Mouse (Mus musculus) adipose tissue, adult 10 weeks (tissue): ENCODE data around the gene Map3k4. TPM values are rescaled to one million over a fixed set of nuclear protein-coding genes. Genes with fewer than 3 reads are reported as not detected.

Experiments used
- polyA plus RNA-seq: library from polyadenylated mRNA; stranded (reverse); fragments of 350-450 nt; fragmentation: Illumina TruSeq; extraction: RNeasy Lipid Tissue Mini Kit (QIAGEN cat#74804); gene quantifications from one replicate; pipeline ENCODE4 v1.2.3, GENCODE M21; 2014; ENCODE audit warnings: low read depth, low replicate concordance

Map3k4 gene
- polyA plus RNA-seq, result 15.3 TPM

DNA sequence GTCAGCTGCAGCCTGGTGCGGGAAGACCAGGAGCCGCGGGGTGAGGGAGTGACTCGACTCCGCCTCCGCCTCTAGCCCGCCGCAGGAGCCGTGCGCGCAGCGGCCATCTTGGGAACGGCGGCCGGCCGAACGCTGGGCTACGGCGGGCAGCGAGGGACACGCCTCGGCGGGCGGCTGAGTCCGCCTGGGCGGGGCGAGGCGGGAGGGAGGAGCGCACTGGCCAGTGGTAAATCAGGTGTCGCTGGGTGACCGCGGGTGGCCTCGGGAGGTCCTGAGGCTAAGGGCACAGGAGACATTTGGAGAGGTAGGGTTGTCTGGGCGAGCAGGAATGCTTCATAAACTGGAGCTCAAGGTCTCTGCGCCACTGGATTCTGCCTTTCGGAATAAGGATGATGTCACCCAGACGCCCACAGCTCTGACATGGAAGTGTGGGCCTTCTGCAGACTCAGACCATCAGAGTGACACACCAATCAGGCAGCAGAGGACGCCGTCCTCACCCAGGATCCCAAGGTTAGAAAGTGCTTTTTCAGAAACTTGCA, at the start of gene Map3k4:
Map3k4 (minus strand) TSS at position 134 of the 539 bp plus-strand sequence.

Other genes starting within 250 kb of the Map3k4 start
- 6.8 TPM for gene Agpat4, start 200.1 kb downstream of the Map3k4 start, polyA plus RNA-seq
- not detected for gene Plg, start 59.8 kb upstream of the Map3k4 start, polyA plus RNA-seq
- gene Slc22a3, start 188.9 kb upstream of the Map3k4 start, polyA plus RNA-seq, result 17.7 TPM